Mouse (Mus musculus): Measurements from ENCODE around the gene Rplp0. TPM values are rescaled to one million over a fixed set of nuclear protein-coding genes. Genes with fewer than 3 reads are reported as not detected.

Gene Rplp0
- total and polyA plus RNA-seq, 2 experiments: 607 to 709 TPM

DNA sequence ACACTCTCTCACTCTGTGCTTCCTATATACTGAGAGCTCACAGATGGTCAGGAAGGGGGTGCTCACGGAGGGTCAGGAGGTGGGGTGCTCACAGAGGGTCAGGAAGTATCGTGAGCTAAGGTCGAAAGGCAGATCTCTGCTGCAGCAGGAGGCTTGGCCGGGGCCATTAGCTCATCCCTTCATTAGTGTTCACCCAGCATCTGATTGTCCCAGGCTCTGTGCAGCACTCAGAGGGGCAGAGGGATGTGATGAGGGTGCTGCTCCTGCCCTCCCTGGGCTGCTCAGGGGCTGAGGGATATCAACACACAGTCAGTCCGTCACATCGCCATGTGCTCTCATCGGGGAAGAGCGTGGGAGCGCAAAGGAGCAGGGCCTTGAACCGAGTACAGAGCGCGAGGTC is 34.8 kb upstream of the Rplp0 start:
- Histone ChIP-seq H3K27ac (replicated peaks; ENCODE audit: insufficient read depth, low read depth, low read length) (no peak overlapping the region), H3K36me3 (ENCODE audit: control insufficient read depth, insufficient read depth, low read length) (no peaks in the 10 kb centered on the region), H3K27me3 (ENCODE audit: control insufficient read depth, insufficient read depth, low read length) (no peaks in the 10 kb centered on the region), H3K79me2 (ENCODE audit: control insufficient read depth, insufficient read depth, low read length) (peaks cover 54% of the 10 kb centered on the region), H3K9ac (ENCODE audit: low read depth, low read length) (no peak overlapping the region), H3K4me3 (ENCODE audit: insufficient read depth, low read depth, low read length) (no peak overlapping the region), H3K4me1 (ENCODE audit: control insufficient read depth, insufficient read depth, low read length) (peaks cover 41% of the 10 kb centered on the region)
- TF ChIP-seq CTCF (IDR thresholded peaks at IDR 0.05; ENCODE audit: low read depth, low read length) (no peak), POLR2A (IDR thresholded peaks at IDR 0.05; ENCODE audit: extremely low read depth, insufficient read depth, low read length) (no peak)
- no peak for DNase-seq (ENCODE audit: extremely low read depth, low read depth, low spot score)
- WGBS: 42% methylated on average over 12 of the region's 12 CpGs

DNA sequence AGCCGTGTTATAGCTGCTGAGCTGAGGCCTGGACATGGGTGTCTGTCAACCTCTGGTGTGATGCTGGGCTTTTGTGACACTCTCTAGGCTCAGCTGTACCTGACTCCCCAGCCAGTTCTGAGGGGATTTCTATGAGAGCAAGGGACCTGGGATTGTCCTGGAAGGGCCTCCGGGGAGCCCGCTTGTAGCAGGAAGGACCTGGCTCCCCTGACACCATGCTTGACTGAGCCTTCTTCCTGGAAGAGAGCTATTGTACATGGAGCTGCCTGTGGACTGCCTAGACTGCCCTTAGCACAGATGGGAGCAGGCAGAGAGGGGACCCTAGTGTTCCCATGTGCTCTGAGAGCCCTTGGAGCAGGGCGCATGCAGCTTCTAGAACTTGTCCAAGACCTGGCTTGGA is 33.9 kb upstream of the Rplp0 start:
- no peak overlapping the region for H3K4me3 ChIP-seq (ENCODE audit: insufficient read depth, low read depth, low read length)
- H3K27ac ChIP-seq (replicated peaks; ENCODE audit: insufficient read depth, low read depth, low read length): no peak overlapping the region
- WGBS: 87% methylated on average over 4 of the region's 4 CpGs
- no peak overlapping the region for H3K9ac ChIP-seq (ENCODE audit: low read depth, low read length)
- TF ChIP-seq CTCF (IDR thresholded peaks at IDR 0.05; ENCODE audit: low read depth, low read length): no peak
- no peak for TF ChIP-seq POLR2A (IDR thresholded peaks at IDR 0.05; ENCODE audit: extremely low read depth, insufficient read depth, low read length)
- H3K4me1 ChIP-seq (ENCODE audit: control insufficient read depth, insufficient read depth, low read length): peaks cover 46% of the 10 kb centered on the region
- no peaks in the 10 kb centered on the region for H3K36me3 ChIP-seq (ENCODE audit: control insufficient read depth, insufficient read depth, low read length)
- no peaks in the 10 kb centered on the region for H3K27me3 ChIP-seq (ENCODE audit: control insufficient read depth, insufficient read depth, low read length)
- DNase-seq (ENCODE audit: extremely low read depth, low read depth, low spot score): no peak
- peaks cover 58% of the 10 kb centered on the region for H3K79me2 ChIP-seq (ENCODE audit: control insufficient read depth, insufficient read depth, low read length)

DNA sequence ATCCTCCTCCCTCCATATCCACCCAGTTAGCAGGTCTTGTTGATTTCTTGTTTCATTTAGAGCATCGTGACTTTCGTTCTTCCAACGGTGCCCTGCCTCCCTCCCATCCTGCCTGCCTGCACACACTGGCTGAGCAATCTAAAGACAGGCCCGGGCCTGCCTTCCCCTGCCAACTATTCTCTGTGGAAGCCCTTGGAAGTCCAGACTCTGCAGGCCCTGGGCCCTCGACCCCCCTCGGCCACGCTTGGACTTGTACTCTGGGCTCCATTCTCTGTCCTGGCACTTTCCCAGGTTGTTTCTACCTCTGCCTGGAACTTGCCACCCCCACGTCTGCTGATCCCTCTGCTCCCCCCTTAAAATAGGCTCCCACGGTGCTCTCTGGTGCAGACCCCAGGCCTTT is 33.3 kb upstream of the Rplp0 start:
- DNase-seq (ENCODE audit: extremely low read depth, low read depth, low spot score): no peak
- Histone ChIP-seq H3K9ac (ENCODE audit: low read depth, low read length) (no peak overlapping the region), H3K4me3 (ENCODE audit: insufficient read depth, low read depth, low read length) (no peak overlapping the region), H3K27ac (replicated peaks; ENCODE audit: insufficient read depth, low read depth, low read length) (no peak overlapping the region), H3K4me1 (ENCODE audit: control insufficient read depth, insufficient read depth, low read length) (peaks cover 48% of the 10 kb centered on the region), H3K27me3 (ENCODE audit: control insufficient read depth, insufficient read depth, low read length) (no peaks in the 10 kb centered on the region), H3K79me2 (ENCODE audit: control insufficient read depth, insufficient read depth, low read length) (peaks cover 59% of the 10 kb centered on the region), H3K36me3 (ENCODE audit: control insufficient read depth, insufficient read depth, low read length) (no peaks in the 10 kb centered on the region)
- TF ChIP-seq POLR2A (IDR thresholded peaks at IDR 0.05; ENCODE audit: extremely low read depth, insufficient read depth, low read length) (no peak), CTCF (IDR thresholded peaks at IDR 0.05; ENCODE audit: low read depth, low read length) (no peak)
- 61% methylated on average over 9 of the region's 9 CpGs for WGBS

DNA sequence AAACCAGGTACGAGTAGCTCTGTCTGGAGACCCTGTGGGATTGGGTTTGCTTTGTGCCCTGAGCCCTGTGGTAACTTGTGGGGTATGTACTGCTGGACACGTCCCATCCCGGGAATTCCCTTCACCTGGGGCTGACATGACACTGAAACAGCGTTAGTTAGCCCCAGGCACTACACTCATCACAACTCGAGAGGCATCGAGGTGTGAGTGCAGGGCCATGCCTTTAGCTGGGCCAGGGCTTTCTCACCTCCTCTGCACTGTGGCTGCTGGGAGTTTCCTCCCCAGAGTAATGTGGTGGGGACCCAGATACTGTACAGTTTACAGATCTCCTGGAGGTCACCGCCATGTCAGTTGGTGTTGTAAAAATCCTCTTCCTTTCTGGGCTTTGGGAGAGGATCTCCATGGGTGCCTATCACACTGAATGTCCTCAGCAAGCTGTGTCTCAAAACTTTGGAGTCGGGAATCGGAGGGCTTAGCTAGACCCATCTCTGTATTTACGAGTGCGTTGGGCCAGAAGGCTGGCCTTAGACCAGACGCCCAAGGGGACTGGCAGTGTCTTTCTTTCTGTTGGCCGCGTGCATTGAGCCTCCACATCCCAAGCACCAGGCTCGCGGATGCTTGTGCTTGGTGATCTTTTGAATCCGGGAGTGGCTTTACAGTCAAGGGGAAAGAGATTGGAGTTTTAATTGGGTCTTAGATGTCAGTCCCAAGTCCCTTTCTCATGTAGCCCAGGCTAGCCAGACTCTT is 32.6 kb upstream of the Rplp0 start:
- Histone ChIP-seq H3K4me1 (ENCODE audit: control insufficient read depth, insufficient read depth, low read length) (peaks cover 51% of the 10 kb centered on the region), H3K27ac (replicated peaks; ENCODE audit: insufficient read depth, low read depth, low read length) (no peak overlapping the region), H3K9ac (ENCODE audit: low read depth, low read length) (no peak overlapping the region), H3K27me3 (ENCODE audit: control insufficient read depth, insufficient read depth, low read length) (no peaks in the 10 kb centered on the region), H3K36me3 (ENCODE audit: control insufficient read depth, insufficient read depth, low read length) (no peaks in the 10 kb centered on the region), H3K4me3 (ENCODE audit: insufficient read depth, low read depth, low read length) (no peak overlapping the region), H3K79me2 (ENCODE audit: control insufficient read depth, insufficient read depth, low read length) (peaks cover 61% of the 10 kb centered on the region)
- 89% methylated on average over 17 of the region's 17 CpGs for WGBS
- TF ChIP-seq CTCF (IDR thresholded peaks at IDR 0.05; ENCODE audit: low read depth, low read length): no peak
- no peak for TF ChIP-seq POLR2A (IDR thresholded peaks at IDR 0.05; ENCODE audit: extremely low read depth, insufficient read depth, low read length)
- DNase-seq (ENCODE audit: extremely low read depth, low read depth, low spot score): no peak

DNA sequence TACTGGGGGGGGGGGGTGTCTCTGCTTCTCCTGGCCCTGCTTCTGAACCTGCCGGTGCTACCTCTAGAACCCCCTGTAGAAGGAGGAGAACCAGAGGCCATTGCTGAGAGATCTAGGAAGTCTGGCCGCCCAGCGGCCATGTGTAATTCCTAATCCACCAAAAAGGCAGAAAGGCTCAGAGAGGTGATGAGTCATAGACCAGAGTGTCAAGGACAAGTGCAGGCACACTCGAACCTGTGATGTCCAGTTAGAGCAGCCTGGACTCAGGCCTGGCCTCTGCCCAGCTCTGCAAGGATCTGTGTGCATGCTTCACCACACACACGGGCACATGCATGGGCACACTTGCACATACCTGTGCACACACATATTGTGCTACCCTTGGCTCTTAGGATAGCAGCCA is 31.1 kb upstream of the Rplp0 start:
- Histone ChIP-seq H3K4me3 (ENCODE audit: insufficient read depth, low read depth, low read length) (no peak overlapping the region), H3K79me2 (ENCODE audit: control insufficient read depth, insufficient read depth, low read length) (peaks cover 60% of the 10 kb centered on the region), H3K9ac (ENCODE audit: low read depth, low read length) (no peak overlapping the region), H3K4me1 (ENCODE audit: control insufficient read depth, insufficient read depth, low read length) (peaks cover 48% of the 10 kb centered on the region), H3K36me3 (ENCODE audit: control insufficient read depth, insufficient read depth, low read length) (no peaks in the 10 kb centered on the region), H3K27me3 (ENCODE audit: control insufficient read depth, insufficient read depth, low read length) (no peaks in the 10 kb centered on the region), H3K27ac (replicated peaks; ENCODE audit: insufficient read depth, low read depth, low read length) (no peak overlapping the region)
- DNase-seq (ENCODE audit: extremely low read depth, low read depth, low spot score): no peak
- TF ChIP-seq CTCF (IDR thresholded peaks at IDR 0.05; ENCODE audit: low read depth, low read length) (no peak), POLR2A (IDR thresholded peaks at IDR 0.05; ENCODE audit: extremely low read depth, insufficient read depth, low read length) (no peak)
- 57% methylated on average over 5 of the region's 5 CpGs for WGBS

DNA sequence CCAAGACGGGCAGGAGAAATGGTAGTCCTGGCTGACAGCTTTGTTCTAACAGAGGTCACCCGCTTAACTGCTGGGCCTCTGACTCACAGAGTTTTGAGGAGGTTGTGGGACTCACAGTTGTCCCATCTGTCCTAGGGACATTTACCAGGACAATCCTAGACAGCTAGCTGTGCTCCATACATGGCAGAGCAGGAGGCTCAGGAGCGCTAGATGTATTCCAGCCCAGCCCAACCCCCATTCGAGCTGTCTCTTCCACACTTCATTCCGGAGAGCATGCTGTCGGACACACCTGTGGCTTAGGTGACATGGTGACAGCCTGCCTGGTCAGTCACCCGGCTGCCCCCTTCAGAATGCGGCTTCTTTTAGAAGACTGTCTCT is 29.9 kb upstream of the Rplp0 start:
- WGBS: 50% methylated on average over 8 of the region's 8 CpGs
- Histone ChIP-seq H3K27ac (replicated peaks; ENCODE audit: insufficient read depth, low read depth, low read length) (peak overlapping the region; percentile 62), H3K9ac (ENCODE audit: low read depth, low read length) (no peak overlapping the region), H3K27me3 (ENCODE audit: control insufficient read depth, insufficient read depth, low read length) (no peaks in the 10 kb centered on the region), H3K4me3 (ENCODE audit: insufficient read depth, low read depth, low read length) (no peak overlapping the region), H3K4me1 (ENCODE audit: control insufficient read depth, insufficient read depth, low read length) (peaks cover 42% of the 10 kb centered on the region), H3K79me2 (ENCODE audit: control insufficient read depth, insufficient read depth, low read length) (peaks cover 52% of the 10 kb centered on the region), H3K36me3 (ENCODE audit: control insufficient read depth, insufficient read depth, low read length) (no peaks in the 10 kb centered on the region)
- DNase-seq (ENCODE audit: extremely low read depth, low read depth, low spot score): no peak
- TF ChIP-seq POLR2A (IDR thresholded peaks at IDR 0.05; ENCODE audit: extremely low read depth, insufficient read depth, low read length): no peak
- no peak for TF ChIP-seq CTCF (IDR thresholded peaks at IDR 0.05; ENCODE audit: low read depth, low read length)

All from liver, adult 2 months (tissue).